13 mouse cellular contexts compared by ENCODE assay signal in genomic region chr14:11670847-11671246, GRCm38 (mm10).
DNase-seq lines count a peak whose midpoint lies in the region; ATAC-seq lines count a peak whose summit lies in the region.
"Had no signal": no experiment of that assay in that cellular context is flagged by ENCODE, and none has a peak within 500 bp of the region (broad histone marks: within the 10 kb centered on the region; RNA-seq: fewer than 3 reads in every experiment).

No protein-coding gene starts in this region.

- H3K36me3 ChIP-seq in limb, embryonic 13.5 days = no peaks in the 10 kb centered on the region
- H3K36me3 ChIP-seq in limb, embryonic 10.5 days = no peaks in the 10 kb centered on the region
- H3K36me3 ChIP-seq in midbrain, embryonic 11.5 days (ENCODE audit: control insufficient read depth, insufficient read depth, low read length) = no peaks in the 10 kb centered on the region
- H3K36me3 ChIP-seq: G1E had no signal

- 0 out of 2 replicates have a peak, but pooled peaks cover 2% of the 10 kb centered on the region for H3K27me3 ChIP-seq in limb, embryonic 13.5 days
- H3K27me3 ChIP-seq in limb, embryonic 10.5 days (ENCODE audit: low read depth, poor library complexity, severe bottlenecking) = no peaks in the 10 kb centered on the region
- peaks cover 14% of the 10 kb centered on the region for H3K27me3 ChIP-seq in midbrain, embryonic 11.5 days (ENCODE audit: control insufficient read depth, insufficient read depth, low read length)
- H3K27me3 ChIP-seq: megakaryocyte, embryonic 14.5 days had no signal

- peak overlapping the region; percentile 4; the same call in 1 of the 2 replicates for H3K4me2 ChIP-seq in limb, embryonic 13.5 days (replicated peaks)
- H3K4me2 ChIP-seq in midbrain, embryonic 11.5 days = no peak overlapping the region
- H3K4me2 ChIP-seq: lung, embryonic 14.5 days had no signal

- H3K9me3 ChIP-seq in limb, embryonic 13.5 days = no peaks in the 10 kb centered on the region
- H3K9me3 ChIP-seq in limb, embryonic 10.5 days (replicated peaks) = no peaks in the 10 kb centered on the region
- no peaks in the 10 kb centered on the region for H3K9me3 ChIP-seq in midbrain, embryonic 11.5 days (ENCODE audit: control insufficient read depth, low read length)

- WGBS in limb, embryonic 13.5 days = 24% methylated on average over 6 of the region's 6 CpGs
- 16% methylated on average over 6 of the region's 6 CpGs for WGBS in limb, embryonic 10.5 days
- 5% methylated on average over 6 of the region's 6 CpGs for WGBS in midbrain, embryonic 11.5 days

- DNase-seq in cerebellum, postnatal 14 days = peak; percentile 11 to 34
- no peak for DNase-seq in cerebellum, adult 9-10 months
- no peak for DNase-seq in limb, embryonic 10.5 days (ENCODE audit: low spot score)
- DNase-seq in midbrain, embryonic 11.5 days (ENCODE audit: low spot score, missing footprints) = peak; percentile 88
- DNase-seq in thymus, postnatal 14 days = no peak
- no peak for DNase-seq in gastrocnemius, postnatal 25 days
- DNase-seq in adipocyte (ENCODE audit: low spot score) = no peak
- DNase-seq: kidney, postnatal 10 days; lung, embryonic 14.5 days had no signal

- no peak overlapping the region for H3K27ac ChIP-seq in limb, embryonic 13.5 days
- H3K27ac ChIP-seq in limb, embryonic 10.5 days = no peak overlapping the region
- H3K27ac ChIP-seq in midbrain, embryonic 11.5 days (ENCODE audit: low read depth, low read length) = no peak overlapping the region

- peaks cover 26% of the 10 kb centered on the region for H3K4me1 ChIP-seq in limb, embryonic 13.5 days
- H3K4me1 ChIP-seq in limb, embryonic 10.5 days = peaks cover 40% of the 10 kb centered on the region
- H3K4me1 ChIP-seq in midbrain, embryonic 11.5 days (ENCODE audit: control insufficient read depth, insufficient read depth, low read length) = peaks cover 21% of the 10 kb centered on the region
- H3K4me1 ChIP-seq: megakaryocyte, embryonic 14.5 days had no signal

- no peak for ATAC-seq in limb, embryonic 13.5 days (ENCODE audit: low FRiP score, low read depth)
- no peak for ATAC-seq in midbrain, embryonic 11.5 days (ENCODE audit: low FRiP score)
- ATAC-seq: activated CD4-positive, CD25-positive, alpha-beta regulatory T cell, adult 4 months had no signal

- H3K4me3 ChIP-seq in limb, embryonic 13.5 days = no peak overlapping the region
- no peak overlapping the region for H3K4me3 ChIP-seq in limb, embryonic 10.5 days
- H3K4me3 ChIP-seq in midbrain, embryonic 11.5 days (ENCODE audit: low read depth, low read length) = no peak overlapping the region
- H3K4me3 ChIP-seq: megakaryocyte, embryonic 14.5 days had no signal

- H3K9ac ChIP-seq in limb, embryonic 13.5 days = no peak overlapping the region
- no peak overlapping the region for H3K9ac ChIP-seq in midbrain, embryonic 11.5 days (ENCODE audit: low read length)
- H3K9ac ChIP-seq: lung, embryonic 14.5 days had no signal

Comparison
In these comparisons a context has a peak if more than half of its experiments do, and no peak if none do; other contexts are left out.
1. DNase-seq: peak in cerebellum, postnatal 14 days (2 of 2) and midbrain, embryonic 11.5 days (single experiment); none in cerebellum, adult 9-10 months (single experiment), limb, embryonic 10.5 days (single experiment), thymus, postnatal 14 days (single experiment), gastrocnemius, postnatal 25 days (single experiment) and adipocyte (single experiment).